Mouse (Mus musculus) layer of hippocampus, adult 8-10 months (tissue): ENCODE measurements around the gene Fam222b. TPM values are rescaled to one million over a fixed set of nuclear protein-coding genes. Genes with fewer than 3 reads are reported as not detected.
"Not testable (repeated sequence)": the region's sequence is repeated elsewhere in the genome, so short reads cannot be mapped to it uniquely, and the experiment has no call there.

Source experiments
- DNase-seq, 2 experiments: peaks; one replicate each; pipeline ENCODE4 v3.0.0; 2022; ENCODE audit warnings: low spot score in 2 of 2
- total RNA-seq, 4 experiments: library from RNA; stranded (reverse); gene quantifications; 2 replicates each; pipeline ENCODE4 v1.2.4; 2022

Gene Fam222b
- total RNA-seq, 4 experiments from 2014 or later, result 27.4 to 30.0 (median 28.1) TPM

GRCm38 (mm10) chr11:78135314-78135713 is 40.9 kb downstream of the Fam222b start:
- DNase-seq, result not testable (repeated sequence)

- no peak for DNase-seq
Measured at GRCm38 (mm10) chr11:78136132-78136531, 41.7 kb downstream of the Fam222b start.

GRCm38 (mm10) chr11:78137584-78137983 is 43.1 kb downstream of the Fam222b start:
- no peak for DNase-seq

GRCm38 (mm10) chr11:78138023-78138422 is 43.6 kb downstream of the Fam222b start:
- DNase-seq, result no peak

- no peak for DNase-seq
Measured at GRCm38 (mm10) chr11:78140665-78141064, 46.2 kb downstream of the Fam222b start.

- DNase-seq, result no peak
Measured at GRCm38 (mm10) chr11:78143520-78143919, 49.1 kb downstream of the Fam222b start.

GRCm38 (mm10) chr11:78146168-78146567 is 51.7 kb downstream of the Fam222b start:
- DNase-seq, result no peak

- DNase-seq, result no peak
Measured at GRCm38 (mm10) chr11:78146707-78147543, 52.5 kb downstream of the Fam222b start.

GRCm38 (mm10) chr11:78151161-78151560 is 56.7 kb downstream of the Fam222b start:
- no peak for DNase-seq

GRCm38 (mm10) chr11:78152299-78153231 is 58.1 kb downstream of the Fam222b start:
- peak; percentile 87 to 91 for DNase-seq

- DNase-seq, result no peak
Measured at GRCm38 (mm10) chr11:78153778-78154177, 59.3 kb downstream of the Fam222b start.

GRCm38 (mm10) chr11:78155674-78156073 is 61.2 kb downstream of the Fam222b start:
- no peak for DNase-seq

GRCm38 (mm10) chr11:78156156-78156699 is 61.8 kb downstream of the Fam222b start:
- no peak for DNase-seq

- DNase-seq, result peak in 1 of 2 experiments; percentile 81
Measured at GRCm38 (mm10) chr11:78159096-78159495, 64.6 kb downstream of the Fam222b start.

GRCm38 (mm10) chr11:78159557-78159956 is 65.1 kb downstream of the Fam222b start:
- no peak for DNase-seq

GRCm38 (mm10) chr11:78160171-78160570 is 65.7 kb downstream of the Fam222b start:
- DNase-seq, result no peak

- no peak for DNase-seq
Measured at GRCm38 (mm10) chr11:78160675-78161074, 66.2 kb downstream of the Fam222b start.

- DNase-seq, result no peak
Measured at GRCm38 (mm10) chr11:78161169-78161568, 66.7 kb downstream of the Fam222b start.

- DNase-seq, result no peak
Measured at GRCm38 (mm10) chr11:78161968-78162367, 67.5 kb downstream of the Fam222b start.

- DNase-seq, result no peak
Measured at GRCm38 (mm10) chr11:78162504-78162903, 68.0 kb downstream of the Fam222b start.

- no peak for DNase-seq
Measured at GRCm38 (mm10) chr11:78163045-78163444, 68.6 kb downstream of the Fam222b start.
